Mouse (Mus musculus) midbrain, embryonic 16.5 days (tissue): Measurements from ENCODE around the gene Ccl4. TPM values are rescaled to one million over a fixed set of nuclear protein-coding genes. Genes with fewer than 3 reads are reported as not detected.

Source experiments
- ATAC-seq: fragments of 200-750 bp; cut with Nextera tagmentation; 2 replicates; pipeline ENCODE4 v1.8.0; 2017; ENCODE audit warnings: moderate TSS enrichment
- H3K27ac ChIP-seq: fragments of 300-500 bp; sonication (generic); 2 replicates; pipeline ENCODE4 v1.5.1; 2014; ENCODE audit warnings: mild to moderate bottlenecking, low read length, mixed read lengths
- H3K27me3 ChIP-seq: fragments of 300-500 bp; sonication (generic); 2 replicates; pipeline ENCODE4 v1.6.1; 2014; ENCODE audit warnings: low read depth, low read length, mixed read lengths; ENCODE audit not compliant: control insufficient read depth, insufficient read depth
- H3K36me3 ChIP-seq: fragments of 300-500 bp; sonication (generic); 2 replicates; pipeline ENCODE4 v1.6.1; 2014; ENCODE audit warnings: mild to moderate bottlenecking, low read length, moderate library complexity, mixed read lengths; ENCODE audit not compliant: control insufficient read depth, insufficient read depth
- H3K4me1 ChIP-seq: fragments of 300-500 bp; sonication (generic); 2 replicates; pipeline ENCODE4 v1.6.1; 2014; ENCODE audit warnings: mild to moderate bottlenecking, low read length, mixed read lengths; ENCODE audit not compliant: control insufficient read depth, insufficient read depth
- H3K4me2 ChIP-seq: fragments of 300-500 bp; sonication (generic); 2 replicates; pipeline ENCODE4 v1.6.1; 2014; ENCODE audit warnings: mild to moderate bottlenecking, low read length, mixed read lengths
- H3K4me3 ChIP-seq: fragments of 300-500 bp; sonication (generic); 2 replicates; pipeline ENCODE4 v1.5.1; 2014; ENCODE audit warnings: low read depth, mild to moderate bottlenecking, low read length, moderate library complexity, mixed read lengths
- H3K9ac ChIP-seq: fragments of 300-500 bp; sonication (generic); 2 replicates; pipeline ENCODE4 v1.6.1; 2014; ENCODE audit warnings: low read depth, low read length, mixed read lengths
- H3K9me3 ChIP-seq: fragments of 300-500 bp; sonication (generic); replicated peaks from 2 replicates; pipeline ENCODE4 v1.6.1; 2014; ENCODE audit warnings: mild to moderate bottlenecking, low read length, mixed read lengths; ENCODE audit not compliant: control insufficient read depth, poor library complexity, severe bottlenecking
- WGBS: fragments of 180-500 bp; shearing (Covaris S2); extraction: QIAGEN DNeasy Blood & Tissue Kit; methylation state at CpG from one replicate; pipeline ENCODE4 v1.1.7; 2014; 5-methylcytosine and 5-hydroxymethylcytosine counted together
- polyA plus RNA-seq: library from polyadenylated mRNA; unstranded; fragments of >200 nt; fragmentation: Nextera tagmentation; extraction: Ambion mirVana; gene quantifications from 2 replicates; pipeline ENCODE4 v1.2.1, GENCODE M21; 2015

The Ccl4 gene
- polyA plus RNA-seq, 1 experiment from 2014 or later: 0.30 TPM

DNA sequence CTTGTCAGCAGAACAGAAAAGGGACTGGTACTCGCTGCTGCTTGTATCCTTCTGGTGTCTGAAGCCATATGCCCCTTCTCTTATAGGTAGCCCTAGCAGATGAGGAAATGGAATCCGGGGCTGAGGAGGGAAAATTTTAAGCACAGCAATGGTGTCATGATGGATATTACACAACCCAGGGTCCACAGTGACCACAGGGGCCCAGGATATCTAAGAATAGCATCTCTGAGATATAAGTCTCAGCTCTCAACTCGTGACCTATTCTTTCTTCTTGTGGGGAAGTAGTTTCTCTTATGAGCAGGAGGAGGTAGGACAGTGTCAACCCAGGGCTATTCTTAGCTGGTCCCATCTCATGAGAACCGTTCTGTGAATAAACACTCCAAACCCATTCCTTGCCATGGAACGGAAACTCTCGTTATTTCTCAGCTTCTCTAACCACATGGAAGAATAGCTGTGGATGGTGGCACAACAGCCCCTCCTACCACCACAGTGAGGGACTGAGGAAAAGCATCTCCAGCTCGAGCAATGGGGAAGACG is 13.0 kb upstream of the Ccl4 start, which contains the start of gene Ccl3:
Gene Ccl3 (minus strand): TSS at position 51 of the 537 bp plus-strand sequence.
- Histone ChIP-seq H3K4me3 (no peak within 1 kb of the TSS), H3K36me3 (no peaks in the 10 kb centered on the region), H3K4me2 (no peak within 1 kb of the TSS), H3K4me1 (no peaks in the 10 kb centered on the region), H3K9me3 (no peaks in the 10 kb centered on the region; the same call in 1 of the 2 replicates), H3K27me3 (no peaks in the 10 kb centered on the region), H3K27ac (no peak within 1 kb of the TSS), H3K9ac (no peak within 1 kb of the TSS)
- 84% methylated on average over 8 of the region's 8 CpGs for WGBS
- ATAC-seq: no peak

DNA sequence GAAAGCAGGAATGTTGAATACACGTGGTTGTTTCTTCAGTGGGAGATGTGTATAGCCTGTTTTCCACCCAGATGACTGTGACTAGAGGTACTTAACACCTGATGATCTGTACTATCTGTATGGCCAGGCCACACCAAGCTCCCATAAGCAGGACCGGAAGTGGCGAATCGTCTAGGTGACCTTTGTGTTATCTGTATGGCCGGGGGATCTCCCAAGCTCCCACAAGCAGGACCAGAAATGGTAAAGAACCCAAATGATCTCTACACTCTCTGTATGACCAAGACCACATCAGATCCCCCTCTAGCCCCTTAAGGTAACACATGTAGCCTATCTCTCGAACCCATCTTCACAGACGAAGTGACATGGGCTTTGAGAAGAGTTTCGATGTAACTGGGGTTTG is 7.8 kb upstream of the Ccl4 start:
- Histone ChIP-seq H3K4me1 (no peaks in the 10 kb centered on the region), H3K4me2 (no peak overlapping the region), H3K27me3 (no peaks in the 10 kb centered on the region), H3K9ac (no peak overlapping the region), H3K4me3 (no peak overlapping the region), H3K9me3 (no peaks in the 10 kb centered on the region), H3K27ac (no peak overlapping the region), H3K36me3 (no peaks in the 10 kb centered on the region)
- WGBS: 90% methylated on average over 8 of the region's 8 CpGs
- no peak for ATAC-seq

DNA sequence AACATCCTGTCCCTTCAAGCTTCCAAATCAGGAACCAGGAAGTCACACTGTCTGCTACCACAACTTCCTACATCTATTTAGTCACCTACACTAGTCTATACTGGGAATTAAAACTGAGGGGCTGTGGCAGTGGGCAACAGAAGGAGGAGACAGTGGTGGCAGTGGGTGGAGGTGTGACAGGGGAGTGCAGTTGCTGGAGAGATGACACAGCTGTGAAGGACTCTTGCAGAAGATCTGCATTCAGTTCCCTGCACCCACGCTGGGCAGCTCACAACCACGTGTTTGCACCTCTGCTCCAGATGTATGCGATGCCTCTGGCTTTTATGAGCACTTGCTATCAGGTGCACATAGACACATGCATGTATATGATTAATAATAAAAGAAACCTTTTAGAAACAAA is 4.9 kb upstream of the Ccl4 start:
- no peak overlapping the region for H3K4me3 ChIP-seq
- no peak for ATAC-seq
- WGBS: 92% methylated on average over 3 of the region's 3 CpGs
- H3K27ac ChIP-seq: no peak overlapping the region
- no peaks in the 10 kb centered on the region for H3K27me3 ChIP-seq
- no peak overlapping the region for H3K9ac ChIP-seq
- no peaks in the 10 kb centered on the region for H3K9me3 ChIP-seq
- no peak overlapping the region for H3K4me2 ChIP-seq
- H3K4me1 ChIP-seq: no peaks in the 10 kb centered on the region
- H3K36me3 ChIP-seq: no peaks in the 10 kb centered on the region

DNA sequence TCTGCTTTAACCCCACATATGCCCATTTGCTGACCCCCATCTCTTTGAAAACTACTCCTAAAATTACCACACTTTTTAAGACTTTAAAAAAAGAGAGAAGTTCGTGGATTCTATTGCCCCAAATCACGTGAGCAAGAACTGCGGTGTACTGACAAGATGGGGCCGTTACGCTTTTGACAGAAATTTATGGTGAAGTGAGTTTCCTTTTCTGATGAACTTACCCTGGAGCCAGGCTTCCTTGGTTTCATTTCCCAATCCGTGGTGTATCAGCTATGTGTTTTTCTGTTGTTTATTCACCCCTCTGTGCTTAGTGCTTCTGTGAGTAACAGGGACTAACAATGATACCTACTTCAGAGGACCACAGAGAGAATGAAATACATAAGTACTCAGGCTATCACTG is 3.6 kb upstream of the Ccl4 start:
- Histone ChIP-seq H3K9me3 (no peaks in the 10 kb centered on the region), H3K4me3 (no peak overlapping the region), H3K4me2 (no peak overlapping the region), H3K9ac (no peak overlapping the region), H3K27ac (no peak overlapping the region), H3K36me3 (no peaks in the 10 kb centered on the region), H3K4me1 (no peaks in the 10 kb centered on the region), H3K27me3 (no peaks in the 10 kb centered on the region)
- no peak for ATAC-seq
- WGBS: 82% methylated on average over 6 of the region's 6 CpGs

DNA sequence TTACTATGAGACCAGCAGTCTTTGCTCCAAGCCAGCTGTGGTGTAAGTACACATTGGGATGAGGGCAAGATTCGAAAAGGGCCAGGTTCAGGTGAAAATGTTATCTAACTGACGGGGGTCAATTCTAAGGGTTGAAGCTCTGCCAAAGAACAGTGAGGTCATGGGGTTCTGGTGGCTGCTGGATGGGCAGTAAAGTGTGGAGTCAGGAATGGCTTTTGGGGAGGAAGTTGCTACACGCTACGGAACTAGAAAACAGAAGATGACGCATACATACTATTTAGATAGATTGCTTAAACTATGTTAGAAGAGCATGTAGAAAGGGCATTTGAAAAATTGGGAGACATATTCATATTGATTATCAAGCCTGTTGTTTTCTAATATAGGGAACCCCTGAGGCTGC is 1.1 kb downstream of the Ccl4 start:
- Histone ChIP-seq H3K36me3 (no peaks in the 10 kb centered on the region), H3K4me3 (no peak overlapping the region), H3K4me2 (no peak overlapping the region), H3K4me1 (no peaks in the 10 kb centered on the region), H3K27ac (no peak overlapping the region), H3K9me3 (no peaks in the 10 kb centered on the region), H3K9ac (no peak overlapping the region), H3K27me3 (no peaks in the 10 kb centered on the region)
- WGBS: 89% methylated on average over 5 of the region's 5 CpGs
- no peak for ATAC-seq

DNA sequence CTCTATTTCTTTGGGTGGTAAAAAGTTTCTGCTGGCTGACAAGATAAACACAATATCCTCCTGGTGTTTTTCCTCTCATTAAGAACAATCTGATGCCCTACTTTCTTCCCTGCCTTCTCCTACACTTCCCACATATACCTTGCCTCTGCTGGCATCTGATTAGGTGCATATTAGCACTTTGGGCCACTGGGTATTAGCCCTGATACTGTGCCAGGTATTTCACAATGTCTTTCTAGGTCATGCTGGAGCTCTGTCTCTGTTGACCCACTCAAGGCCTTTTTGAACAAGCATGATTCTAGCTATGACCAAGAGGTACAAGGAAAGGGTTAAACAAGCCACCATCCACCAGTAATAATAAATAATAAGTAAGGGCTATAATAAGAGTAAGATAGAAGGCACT is 9.4 kb downstream of the Ccl4 start:
- Histone ChIP-seq H3K4me3 (no peak overlapping the region), H3K9ac (no peak overlapping the region), H3K27me3 (no peaks in the 10 kb centered on the region), H3K9me3 (no peaks in the 10 kb centered on the region), H3K4me1 (no peaks in the 10 kb centered on the region), H3K36me3 (no peaks in the 10 kb centered on the region), H3K27ac (no peak overlapping the region), H3K4me2 (no peak overlapping the region)
- ATAC-seq: no peak

DNA sequence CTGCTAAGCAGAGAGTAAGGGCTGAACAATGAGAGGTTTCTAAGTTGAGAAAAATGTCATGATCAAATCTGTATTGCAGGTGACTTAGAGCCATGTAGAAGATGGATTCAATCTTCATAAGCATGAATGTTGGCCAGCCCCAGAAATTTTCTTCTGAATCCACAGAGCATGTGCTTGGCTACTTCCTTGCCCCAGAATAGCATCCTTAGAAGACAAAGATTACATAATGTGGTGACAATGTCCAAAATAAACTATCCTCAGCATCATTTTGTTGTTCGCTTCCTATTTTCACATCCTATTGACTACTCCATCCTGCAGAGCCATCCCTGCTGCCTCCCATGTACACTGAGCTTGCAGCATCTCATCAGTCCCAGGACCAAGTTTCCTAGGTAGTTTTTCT is 13.3 kb downstream of the Ccl4 start:
- H3K27ac ChIP-seq: no peak overlapping the region
- H3K4me1 ChIP-seq: no peaks in the 10 kb centered on the region
- H3K4me2 ChIP-seq: no peak overlapping the region
- WGBS: 85% methylated on average over 1 of the region's 1 CpGs
- no peak for ATAC-seq
- no peaks in the 10 kb centered on the region for H3K27me3 ChIP-seq
- H3K9me3 ChIP-seq: no peaks in the 10 kb centered on the region
- no peak overlapping the region for H3K4me3 ChIP-seq
- H3K9ac ChIP-seq: no peak overlapping the region
- no peaks in the 10 kb centered on the region for H3K36me3 ChIP-seq

DNA sequence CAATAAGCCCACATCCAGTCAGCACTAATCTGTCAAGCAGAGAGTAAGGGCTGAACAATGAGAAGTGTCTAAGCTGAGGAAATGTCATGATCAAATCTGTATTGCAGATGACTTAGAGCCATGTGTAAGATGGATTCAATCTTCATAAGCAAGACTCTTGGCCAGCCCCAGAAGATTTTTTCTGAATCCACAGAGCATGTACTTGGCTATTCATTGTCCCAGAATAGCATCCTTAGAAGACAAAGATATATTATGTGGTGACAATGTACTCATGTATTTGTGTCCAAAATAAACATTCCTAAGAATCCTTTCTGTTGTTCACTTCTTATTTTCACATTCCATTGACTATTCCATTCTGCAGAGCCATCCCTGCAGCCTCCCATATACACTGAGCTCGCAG is 27.5 kb downstream of the Ccl4 start:
- Histone ChIP-seq H3K9ac (no peak overlapping the region), H3K4me3 (no peak overlapping the region), H3K36me3 (no peaks in the 10 kb centered on the region), H3K9me3 (no peaks in the 10 kb centered on the region), H3K4me2 (no peak overlapping the region), H3K27me3 (no peaks in the 10 kb centered on the region), H3K27ac (no peak overlapping the region), H3K4me1 (no peaks in the 10 kb centered on the region)
- WGBS: 89% methylated on average over 1 of the region's 1 CpGs
- no peak for ATAC-seq

DNA sequence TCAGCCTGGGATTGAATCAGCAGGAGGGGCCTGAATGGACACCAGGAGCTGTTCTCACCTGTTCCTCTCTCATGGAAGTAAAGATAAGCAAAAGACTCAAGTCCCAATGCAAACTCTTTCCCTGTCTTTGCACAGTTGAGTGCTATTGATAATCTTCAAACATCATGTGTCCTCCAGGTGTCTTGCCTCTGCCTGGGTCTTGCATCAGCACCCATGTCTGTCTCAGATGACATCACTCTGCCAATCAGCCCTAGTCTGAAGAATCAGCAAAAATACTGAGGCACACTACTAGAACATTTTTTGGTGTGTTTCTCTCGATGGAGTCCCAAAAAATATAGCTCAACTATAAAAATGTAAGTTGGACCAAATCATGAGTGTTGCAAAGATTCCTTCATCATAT is 29.6 kb downstream of the Ccl4 start:
- Histone ChIP-seq H3K27ac (no peak overlapping the region), H3K9me3 (no peaks in the 10 kb centered on the region), H3K9ac (no peak overlapping the region), H3K36me3 (no peaks in the 10 kb centered on the region), H3K4me1 (no peaks in the 10 kb centered on the region), H3K27me3 (no peaks in the 10 kb centered on the region), H3K4me2 (no peak overlapping the region), H3K4me3 (no peak overlapping the region)
- WGBS: 58% methylated on average over 1 of the region's 1 CpGs
- ATAC-seq: no peak

DNA sequence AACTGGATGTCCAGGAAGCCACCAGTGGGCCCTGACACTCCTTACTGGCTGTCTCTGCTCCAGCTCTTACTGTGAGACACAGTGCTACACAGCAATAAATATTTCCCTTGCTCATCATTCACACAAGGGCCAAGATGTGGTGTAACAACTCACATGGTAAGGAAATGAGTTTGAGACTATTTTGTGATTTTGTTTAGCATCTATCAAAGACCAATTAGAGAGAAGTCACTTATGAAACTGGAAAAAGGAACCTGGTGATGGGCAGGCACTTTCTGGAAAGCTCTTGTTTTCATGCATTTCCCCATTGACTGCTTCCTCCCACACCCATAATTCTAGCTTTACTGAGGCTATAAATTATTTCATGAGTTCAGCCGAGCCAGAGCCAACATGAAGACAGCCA is 41.3 kb downstream of the Ccl4 start, which contains the start of gene Wfdc17:
Gene Wfdc17 (plus strand): TSS at position 287 of the 400 bp plus-strand sequence.
- no peak for ATAC-seq
- 64% methylated on average over 1 of the region's 1 CpGs for WGBS
- Histone ChIP-seq H3K27ac (no peak within 1 kb of the TSS), H3K27me3 (no peaks in the 10 kb centered on the region), H3K4me3 (no peak within 1 kb of the TSS), H3K9me3 (no peaks in the 10 kb centered on the region), H3K9ac (no peak within 1 kb of the TSS), H3K36me3 (no peaks in the 10 kb centered on the region), H3K4me1 (no peaks in the 10 kb centered on the region), H3K4me2 (no peak within 1 kb of the TSS)
